Mouse (Mus musculus) liver, embryonic 14.5 days (tissue): ENCODE measurements around the gene Olfr639. TPM values are rescaled to one million over a fixed set of nuclear protein-coding genes. Genes with fewer than 3 reads are reported as not detected.

ENCODE experiments used
- ATAC-seq: fragments of 200-750 bp; cut with Nextera tagmentation; 2 replicates; pipeline ENCODE4 v1.8.0; 2017; ENCODE audit warnings: moderate number of reproducible peaks, mild to moderate bottlenecking, moderate library complexity; ENCODE audit not compliant: insufficient read depth
- DNase-seq, 3 experiments: peaks; one replicate each; pipeline ENCODE4 v3.0.0-alpha.2; 2012 to 2013; ENCODE audit warnings: low read depth in 3 of 3, low spot score in 3 of 3
- H3K27ac ChIP-seq: fragments of 300-500 bp; sonication (generic); 2 replicates; pipeline ENCODE4 v1.5.1; 2014; ENCODE audit warnings: moderate library complexity, mild to moderate bottlenecking, control low read depth, inconsistent platforms
- H3K27me3 ChIP-seq: fragments of 300-500 bp; sonication (generic); 2 replicates; pipeline ENCODE4 v1.6.1; 2014; ENCODE audit warnings: mild to moderate bottlenecking, low read length, moderate library complexity; ENCODE audit not compliant: control insufficient read depth, insufficient read depth
- H3K36me3 ChIP-seq: fragments of 300-500 bp; sonication (generic); replicated peaks from 2 replicates; pipeline ENCODE4 v1.6.1; 2014; ENCODE audit warnings: low read depth; ENCODE audit not compliant: control insufficient read depth, insufficient read depth
- H3K4me1 ChIP-seq, 2 experiments: fragments of 200-500 bp in 1 of 2; fragments of 300-500 bp in 1 of 2; sonication (generic) in 1 of 2; replicated peaks; 2 replicates each; pipeline ENCODE4 v1.6.1; 2012 to 2014; ENCODE audit warnings: antibody characterized with exemption in 1 of 2, inconsistent platforms in 1 of 2, low read length in 1 of 2; ENCODE audit not compliant: control insufficient read depth in 2 of 2, insufficient read depth in 2 of 2
- H3K4me2 ChIP-seq: fragments of 300-500 bp; sonication (generic); 2 replicates; pipeline ENCODE4 v1.6.1; 2014; ENCODE audit warnings: low read depth, mild to moderate bottlenecking, control low read depth, moderate library complexity
- H3K4me3 ChIP-seq, 2 experiments: fragments of 200-500 bp in 1 of 2; fragments of 300-500 bp in 1 of 2; sonication (generic) in 1 of 2; 2 replicates each; pipeline ENCODE4 v1.5.1; 2012 to 2014; ENCODE audit warnings: low read depth in 2 of 2, low read length in 2 of 2, mild to moderate bottlenecking in 2 of 2, control low read depth in 1 of 2, inconsistent platforms in 1 of 2, moderate library complexity in 1 of 2; ENCODE audit not compliant: insufficient read depth in 1 of 2
- H3K9ac ChIP-seq: fragments of 300-500 bp; sonication (generic); replicated peaks from 2 replicates; pipeline ENCODE4 v1.6.1; 2014; ENCODE audit warnings: mild to moderate bottlenecking, control low read depth, moderate library complexity
- H3K9me3 ChIP-seq: fragments of 300-500 bp; sonication (generic); 2 replicates; pipeline ENCODE4 v1.6.1; 2016; ENCODE audit warnings: low read length, mixed read lengths; ENCODE audit not compliant: control insufficient read depth
- CTCF ChIP-seq: IDR thresholded peaks from 2 replicates; pipeline ENCODE4 v1.5.1; 2016; ENCODE audit warnings: antibody characterized with exemption, low read depth, control low read depth
- EP300 ChIP-seq: IDR thresholded peaks from 2 replicates; pipeline ENCODE4 v1.6.1; 2016; ENCODE audit warnings: antibody characterized with exemption, low read depth
- WGBS: fragments of 180-500 bp; shearing (Covaris S2); extraction: QIAGEN DNeasy Blood & Tissue Kit; methylation state at CpG from one replicate; pipeline ENCODE4 v1.1.7; 2014; ENCODE audit not compliant: insufficient replicate concordance; 5-methylcytosine and 5-hydroxymethylcytosine counted together
- polyA plus RNA-seq, 2 experiments: library from polyadenylated mRNA; depleted of rRNA in 1 of 2; stranded (reverse) in 1 of 2; unstranded in 1 of 2; fragments of >200 nt; fragmentation: Nextera tagmentation in 1 of 2; extraction: Ambion mirVana in 1 of 2; gene quantifications; 2 replicates each; pipeline versions ENCODE4 v1.2.1 to v1.2.3; 2012 to 2014

Gene Olfr639
- polyA plus RNA-seq, 2 experiments, result not detected

GRCm38 (mm10) chr7:104035145-104035544, 18.0 kb upstream of the Olfr639 start, which contains the start of gene Olfr641:
Olfr641 (plus strand) TSS chr7:104035445.
- H3K4me3 ChIP-seq, result no peak within 1 kb of the TSS
- DNase-seq, result no peak
- H3K27ac ChIP-seq, result no peak within 1 kb of the TSS
- no peaks in the 10 kb centered on the region for H3K27me3 ChIP-seq
- WGBS, result 36% methylated on average over 1 of the region's 1 CpGs
- no peaks in the 10 kb centered on the region for H3K9me3 ChIP-seq
- no peak within 1 kb of the TSS for H3K9ac ChIP-seq
- H3K4me1 ChIP-seq, result no peaks in the 10 kb centered on the region
- no peaks in the 10 kb centered on the region for H3K36me3 ChIP-seq
- TF ChIP-seq CTCF (no peak), EP300 (no peak)
- ATAC-seq, result no peak
- H3K4me2 ChIP-seq, result no peak within 1 kb of the TSS

- H3K9me3 ChIP-seq, result no peaks in the 10 kb centered on the region
- no peak overlapping the region for H3K4me2 ChIP-seq
- no peaks in the 10 kb centered on the region for H3K27me3 ChIP-seq
- H3K4me1 ChIP-seq, result no peaks in the 10 kb centered on the region
- H3K36me3 ChIP-seq, result no peaks in the 10 kb centered on the region
- ATAC-seq (no peak), DNase-seq (no peak)
- no peak overlapping the region for H3K27ac ChIP-seq
- H3K9ac ChIP-seq, result no peak overlapping the region
- WGBS, result 51% methylated on average over 3 of the region's 3 CpGs
- H3K4me3 ChIP-seq, result no peak overlapping the region
- TF ChIP-seq CTCF, result no peak
- TF ChIP-seq EP300, result no peak
Measured at GRCm38 (mm10) chr7:104026978-104027377, 9.9 kb upstream of the Olfr639 start.

GRCm38 (mm10) chr7:104025473-104025872, 8.4 kb upstream of the Olfr639 start, which contains the start of gene Olfr640:
Olfr640 (minus strand) TSS chr7:104025573.
- Histone ChIP-seq H3K4me3 (no peak within 1 kb of the TSS), H3K4me2 (no peak within 1 kb of the TSS), H3K27me3 (no peaks in the 10 kb centered on the region), H3K36me3 (no peaks in the 10 kb centered on the region), H3K9me3 (no peaks in the 10 kb centered on the region), H3K9ac (no peak within 1 kb of the TSS), H3K4me1 (no peaks in the 10 kb centered on the region), H3K27ac (no peak within 1 kb of the TSS)
- ATAC-seq (no peak), DNase-seq (no peak)
- WGBS, result 52% methylated on average over 6 of the region's 6 CpGs
- TF ChIP-seq EP300, result no peak
- no peak for TF ChIP-seq CTCF

GRCm38 (mm10) chr7:104021651-104022050, 4.5 kb upstream of the Olfr639 start:
- H3K9ac ChIP-seq, result no peak overlapping the region
- no peak for ATAC-seq
- WGBS, result 69% methylated on average over 6 of the region's 6 CpGs

GRCm38 (mm10) chr7:104018953-104019352, 1.9 kb upstream of the Olfr639 start:
- no peak for DNase-seq
- H3K27ac ChIP-seq, result no peak overlapping the region
- H3K36me3 ChIP-seq, result no peaks in the 10 kb centered on the region
- TF ChIP-seq EP300, result no peak
- TF ChIP-seq CTCF, result no peak
- WGBS, result 55% methylated on average over 1 of the region's 1 CpGs
- H3K4me1 ChIP-seq, result no peaks in the 10 kb centered on the region
- no peak overlapping the region for H3K4me3 ChIP-seq
- H3K4me2 ChIP-seq, result no peak overlapping the region
- H3K9me3 ChIP-seq, result no peaks in the 10 kb centered on the region
- H3K9ac ChIP-seq, result no peak overlapping the region
- no peak for ATAC-seq
- no peaks in the 10 kb centered on the region for H3K27me3 ChIP-seq

More at GRCm38 (mm10) chr7:104021651-104022050, 4.5 kb upstream of the Olfr639 start:
- H3K4me1 ChIP-seq, result no peaks in the 10 kb centered on the region
- no peaks in the 10 kb centered on the region for H3K9me3 ChIP-seq
- H3K4me2 ChIP-seq, result no peak overlapping the region
- TF ChIP-seq CTCF (no peak), EP300 (no peak)
- no peak overlapping the region for H3K4me3 ChIP-seq
- no peak for DNase-seq
- H3K27ac ChIP-seq, result no peak overlapping the region
- H3K36me3 ChIP-seq, result no peaks in the 10 kb centered on the region
- H3K27me3 ChIP-seq, result no peaks in the 10 kb centered on the region
